Mouse (Mus musculus) E14TG2a.4 (cell line): ENCODE measurements around the gene Serinc5.

ENCODE experiments used
- H3K27me3 ChIP-seq: 2 replicates; pipeline ENCODE4 v1.6.1; 2014; ENCODE audit warnings: low read length, control low read depth; ENCODE audit not compliant: insufficient read depth
- H3K36me3 ChIP-seq: 2 replicates; pipeline ENCODE4 v1.6.1; 2014; ENCODE audit warnings: low read length, control low read depth; ENCODE audit not compliant: insufficient read depth
- H3K4me1 ChIP-seq: replicated peaks from 2 replicates; pipeline ENCODE4 v1.6.1; 2014; ENCODE audit warnings: low read depth, low read length, control low read depth
- H3K4me3 ChIP-seq: replicated peaks from 2 replicates; pipeline ENCODE4 v1.5.1; 2014; ENCODE audit warnings: mild to moderate bottlenecking, low read length
- H3K9me3 ChIP-seq: 2 replicates; pipeline ENCODE4 v1.6.1; 2014; ENCODE audit warnings: low read length, control low read depth
- CTCF ChIP-seq: conservative IDR thresholded peaks from 2 replicates; pipeline ENCODE4 v1.5.1; 2014; ENCODE audit warnings: low read length
- NANOG ChIP-seq: IDR thresholded peaks from 2 replicates; pipeline ENCODE4 v1.6.1; 2014; ENCODE audit warnings: borderline replicate concordance, low read length, mixed read lengths
- POU5F1 ChIP-seq: IDR thresholded peaks from 2 replicates; pipeline ENCODE4 v1.6.1; 2014; ENCODE audit warnings: low read length, borderline replicate concordance

Serinc5 gene

GRCm38 (mm10) chr13:92631450-92631849 is 20.6 kb downstream of the Serinc5 start:
- no peak overlapping the region for H3K4me3 ChIP-seq
- H3K27me3 ChIP-seq, result no peaks in the 10 kb centered on the region
- H3K4me1 ChIP-seq, result no peaks in the 10 kb centered on the region
- H3K36me3 ChIP-seq, result no peaks in the 10 kb centered on the region
- no peak for TF ChIP-seq CTCF
- no peak for TF ChIP-seq NANOG
- no peak for TF ChIP-seq POU5F1
- peaks cover 4% of the 10 kb centered on the region; the same call in 1 of the 2 replicates for H3K9me3 ChIP-seq

GRCm38 (mm10) chr13:92632550-92632949 is 21.7 kb downstream of the Serinc5 start:
- Histone ChIP-seq H3K27me3 (no peaks in the 10 kb centered on the region), H3K4me3 (no peak overlapping the region), H3K36me3 (no peaks in the 10 kb centered on the region), H3K4me1 (no peaks in the 10 kb centered on the region), H3K9me3 (peaks cover 4% of the 10 kb centered on the region; the same call in 1 of the 2 replicates)
- TF ChIP-seq CTCF, result no peak
- no peak for TF ChIP-seq POU5F1
- no peak for TF ChIP-seq NANOG

GRCm38 (mm10) chr13:92635040-92635439 is 24.1 kb downstream of the Serinc5 start:
- no peak for TF ChIP-seq NANOG
- TF ChIP-seq POU5F1, result no peak
- no peak for TF ChIP-seq CTCF
- H3K4me3 ChIP-seq, result no peak overlapping the region
- no peaks in the 10 kb centered on the region for H3K27me3 ChIP-seq
- no peaks in the 10 kb centered on the region; the same call in 1 of the 2 replicates for H3K9me3 ChIP-seq
- no peaks in the 10 kb centered on the region for H3K36me3 ChIP-seq
- no peaks in the 10 kb centered on the region for H3K4me1 ChIP-seq

- TF ChIP-seq NANOG (no peak), POU5F1 (no peak), CTCF (no peak)
- no peaks in the 10 kb centered on the region for H3K27me3 ChIP-seq
- no peak overlapping the region for H3K4me3 ChIP-seq
These were observed 25.5 kb downstream of the Serinc5 start for GRCm38 (mm10) chr13:92636226-92636909.

GRCm38 (mm10) chr13:92636910-92637275 is 26.0 kb downstream of the Serinc5 start:
- TF ChIP-seq POU5F1 (no peak), CTCF (no peak), NANOG (no peak)
- H3K4me1 ChIP-seq, result no peaks in the 10 kb centered on the region
- no peaks in the 10 kb centered on the region for H3K27me3 ChIP-seq
- no peak overlapping the region for H3K4me3 ChIP-seq
- H3K36me3 ChIP-seq, result no peaks in the 10 kb centered on the region
- H3K9me3 ChIP-seq, result no peaks in the 10 kb centered on the region

More at GRCm38 (mm10) chr13:92636226-92636909, 25.5 kb downstream of the Serinc5 start:
- Histone ChIP-seq H3K9me3 (no peaks in the 10 kb centered on the region), H3K36me3 (no peaks in the 10 kb centered on the region), H3K4me1 (no peaks in the 10 kb centered on the region)

- Histone ChIP-seq H3K4me1 (peaks cover 5% of the 10 kb centered on the region), H3K9me3 (no peaks in the 10 kb centered on the region), H3K4me3 (no peak overlapping the region), H3K27me3 (no peaks in the 10 kb centered on the region), H3K36me3 (no peaks in the 10 kb centered on the region)
- TF ChIP-seq POU5F1 (no peak), CTCF (no peak), NANOG (no peak)
These were observed 28.5 kb downstream of the Serinc5 start for GRCm38 (mm10) chr13:92639093-92640014.

GRCm38 (mm10) chr13:92644199-92644598 is 33.3 kb downstream of the Serinc5 start:
- H3K4me1 ChIP-seq, result peaks cover 5% of the 10 kb centered on the region
- H3K27me3 ChIP-seq, result no peaks in the 10 kb centered on the region
- H3K4me3 ChIP-seq, result no peak overlapping the region
- no peak for TF ChIP-seq NANOG
- TF ChIP-seq POU5F1, result no peak
- no peak for TF ChIP-seq CTCF
- no peaks in the 10 kb centered on the region for H3K36me3 ChIP-seq
- H3K9me3 ChIP-seq, result peaks cover 10% of the 10 kb centered on the region

GRCm38 (mm10) chr13:92644753-92645152 is 33.9 kb downstream of the Serinc5 start:
- no peak for TF ChIP-seq NANOG
- no peak for TF ChIP-seq POU5F1
- TF ChIP-seq CTCF, result no peak
- H3K9me3 ChIP-seq, result peaks cover 10% of the 10 kb centered on the region

More at GRCm38 (mm10) chr13:92644753-92645152, 33.9 kb downstream of the Serinc5 start:
- Histone ChIP-seq H3K27me3 (no peaks in the 10 kb centered on the region), H3K4me3 (no peak overlapping the region), H3K36me3 (no peaks in the 10 kb centered on the region), H3K4me1 (peaks cover 5% of the 10 kb centered on the region)
